Mouse (Mus musculus): Measurements from ENCODE around the gene Lamc1. TPM values are rescaled to one million over a fixed set of nuclear protein-coding genes. Genes with fewer than 3 reads are reported as not detected.

Lamc1 gene
- polyA plus RNA-seq, 2 experiments: 76.7 to 118 TPM

- Histone ChIP-seq H3K4me2 (replicated peaks; ENCODE audit: low read depth, low read length, severe bottlenecking) (no peak overlapping the region), H3K27ac (replicated peaks; ENCODE audit: low read depth, low read length) (no peak overlapping the region), H3K36me3 (ENCODE audit: control insufficient read depth, insufficient read depth, low read length) (peaks cover 67% of the 10 kb centered on the region), H3K4me3 (replicated peaks; ENCODE audit: low read length) (no peak overlapping the region), H3K4me1 (ENCODE audit: control insufficient read depth, insufficient read depth, low read length) (no peaks in the 10 kb centered on the region), H3K9me3 (ENCODE audit: control insufficient read depth, low read length) (no peaks in the 10 kb centered on the region), H3K27me3 (ENCODE audit: control insufficient read depth, insufficient read depth, low read length) (no peaks in the 10 kb centered on the region), H3K9ac (ENCODE audit: low read depth, low read length, severe bottlenecking) (no peak overlapping the region)
- DNase-seq (ENCODE audit: low spot score) (no peak), ATAC-seq (ENCODE audit: low FRiP score, low read depth) (no peak)
- 84% methylated on average over 8 of the region's 8 CpGs for WGBS
- no peak for TF ChIP-seq POLR2A (IDR thresholded peaks at IDR 0.05; ENCODE audit: borderline replicate concordance, extremely low read depth, insufficient read depth, insufficient read length)
Measured at GRCm38 (mm10) chr1:153227096-153227495, 105.5 kb downstream of the Lamc1 start.

- Histone ChIP-seq H3K4me3 (replicated peaks; ENCODE audit: low read length) (no peak overlapping the region), H3K36me3 (ENCODE audit: control insufficient read depth, insufficient read depth, low read length) (peaks cover 66% of the 10 kb centered on the region), H3K4me2 (replicated peaks; ENCODE audit: low read depth, low read length, severe bottlenecking) (no peak overlapping the region), H3K27ac (replicated peaks; ENCODE audit: low read depth, low read length) (no peak overlapping the region), H3K9me3 (ENCODE audit: control insufficient read depth, low read length) (no peaks in the 10 kb centered on the region), H3K27me3 (ENCODE audit: control insufficient read depth, insufficient read depth, low read length) (no peaks in the 10 kb centered on the region), H3K9ac (ENCODE audit: low read depth, low read length, severe bottlenecking) (no peak overlapping the region), H3K4me1 (ENCODE audit: control insufficient read depth, insufficient read depth, low read length) (no peaks in the 10 kb centered on the region)
- no peak for TF ChIP-seq POLR2A (IDR thresholded peaks at IDR 0.05; ENCODE audit: borderline replicate concordance, extremely low read depth, insufficient read depth, insufficient read length)
- 91% methylated on average over 21 of the region's 21 CpGs for WGBS
- no peak for ATAC-seq (ENCODE audit: low FRiP score, low read depth)
- no peak for DNase-seq (ENCODE audit: low spot score)
Measured at GRCm38 (mm10) chr1:153225786-153226725, 106.5 kb downstream of the Lamc1 start.

GRCm38 (mm10) chr1:153224331-153224730 is 108.3 kb downstream of the Lamc1 start:
- no peak for TF ChIP-seq POLR2A (IDR thresholded peaks at IDR 0.05; ENCODE audit: borderline replicate concordance, extremely low read depth, insufficient read depth, insufficient read length)
- no peak for DNase-seq (ENCODE audit: low spot score)
- H3K4me2 ChIP-seq (replicated peaks; ENCODE audit: low read depth, low read length, severe bottlenecking): no peak overlapping the region
- H3K9ac ChIP-seq (ENCODE audit: low read depth, low read length, severe bottlenecking): no peak overlapping the region
- ATAC-seq (ENCODE audit: low FRiP score, low read depth): no peak
- H3K9me3 ChIP-seq (ENCODE audit: control insufficient read depth, low read length): no peaks in the 10 kb centered on the region
- 75% methylated on average over 5 of the region's 5 CpGs for WGBS
- no peak overlapping the region for H3K4me3 ChIP-seq (replicated peaks; ENCODE audit: low read length)
- H3K27ac ChIP-seq (replicated peaks; ENCODE audit: low read depth, low read length): no peak overlapping the region
- peaks cover 66% of the 10 kb centered on the region for H3K36me3 ChIP-seq (ENCODE audit: control insufficient read depth, insufficient read depth, low read length)
- H3K4me1 ChIP-seq (ENCODE audit: control insufficient read depth, insufficient read depth, low read length): no peaks in the 10 kb centered on the region
- H3K27me3 ChIP-seq (ENCODE audit: control insufficient read depth, insufficient read depth, low read length): no peaks in the 10 kb centered on the region

- WGBS: 76% methylated on average over 9 of the region's 9 CpGs
- no peaks in the 10 kb centered on the region for H3K4me1 ChIP-seq (ENCODE audit: control insufficient read depth, insufficient read depth, low read length)
- H3K9me3 ChIP-seq (ENCODE audit: control insufficient read depth, low read length): no peaks in the 10 kb centered on the region
- no peaks in the 10 kb centered on the region for H3K27me3 ChIP-seq (ENCODE audit: control insufficient read depth, insufficient read depth, low read length)
- no peak overlapping the region for H3K4me2 ChIP-seq (replicated peaks; ENCODE audit: low read depth, low read length, severe bottlenecking)
- H3K36me3 ChIP-seq (ENCODE audit: control insufficient read depth, insufficient read depth, low read length): peaks cover 30% of the 10 kb centered on the region
- H3K27ac ChIP-seq (replicated peaks; ENCODE audit: low read depth, low read length): no peak overlapping the region
- ATAC-seq (ENCODE audit: low FRiP score, low read depth): no peak
- no peak for TF ChIP-seq POLR2A (IDR thresholded peaks at IDR 0.05; ENCODE audit: borderline replicate concordance, extremely low read depth, insufficient read depth, insufficient read length)
- H3K4me3 ChIP-seq (replicated peaks; ENCODE audit: low read length): no peak overlapping the region
- DNase-seq (ENCODE audit: low spot score): no peak
- no peak overlapping the region for H3K9ac ChIP-seq (ENCODE audit: low read depth, low read length, severe bottlenecking)
Measured at GRCm38 (mm10) chr1:153219376-153219775, 113.2 kb downstream of the Lamc1 start.

GRCm38 (mm10) chr1:153216516-153216915 is 116.1 kb downstream of the Lamc1 start:
- no peaks in the 10 kb centered on the region for H3K9me3 ChIP-seq (ENCODE audit: control insufficient read depth, low read length)
- H3K27ac ChIP-seq (replicated peaks; ENCODE audit: low read depth, low read length): no peak overlapping the region
- whole genome bisulfite sequencing: 54% methylated on average over 4 of the region's 4 CpGs
- DNase-seq (ENCODE audit: low spot score): no peak
- H3K4me1 ChIP-seq (ENCODE audit: control insufficient read depth, insufficient read depth, low read length): no peaks in the 10 kb centered on the region
- H3K9ac ChIP-seq (ENCODE audit: low read depth, low read length, severe bottlenecking): no peak overlapping the region
- TF ChIP-seq POLR2A (IDR thresholded peaks at IDR 0.05; ENCODE audit: borderline replicate concordance, extremely low read depth, insufficient read depth, insufficient read length): no peak
- H3K27me3 ChIP-seq (ENCODE audit: control insufficient read depth, insufficient read depth, low read length): no peaks in the 10 kb centered on the region
- H3K4me2 ChIP-seq (replicated peaks; ENCODE audit: low read depth, low read length, severe bottlenecking): no peak overlapping the region
- no peak overlapping the region for H3K4me3 ChIP-seq (replicated peaks; ENCODE audit: low read length)
- no peak for ATAC-seq (ENCODE audit: low FRiP score, low read depth)
- peaks cover 21% of the 10 kb centered on the region for H3K36me3 ChIP-seq (ENCODE audit: control insufficient read depth, insufficient read depth, low read length)
